Mouse (Mus musculus): Measurements from ENCODE around the gene Cacna1e. TPM values are rescaled to one million over a fixed set of nuclear protein-coding genes. Genes with fewer than 3 reads are reported as not detected.

The Cacna1e gene
- total RNA-seq, 2 experiments from 2014 or later = 0.14 to 0.26 TPM

DNA sequence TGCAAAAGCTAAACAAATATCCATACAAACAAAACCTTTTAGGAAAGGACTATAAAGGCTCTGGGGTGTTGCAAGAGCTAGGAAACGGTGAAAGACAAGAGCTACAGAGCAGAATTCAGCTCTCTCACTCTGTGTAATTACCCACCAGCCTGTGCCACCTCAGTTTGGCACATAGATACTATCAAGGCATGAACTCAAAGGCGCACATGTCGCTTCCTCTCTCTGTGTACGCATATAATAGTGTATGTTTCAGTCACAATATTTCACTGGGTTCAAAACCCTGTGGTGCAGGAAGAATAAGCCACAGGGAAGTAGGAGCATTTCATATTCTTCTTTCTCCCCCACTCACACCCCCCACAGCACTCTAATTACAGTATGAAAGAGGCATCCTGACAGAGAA, 380.3 kb downstream of the Cacna1e start:
- no peak for DNase-seq

DNA sequence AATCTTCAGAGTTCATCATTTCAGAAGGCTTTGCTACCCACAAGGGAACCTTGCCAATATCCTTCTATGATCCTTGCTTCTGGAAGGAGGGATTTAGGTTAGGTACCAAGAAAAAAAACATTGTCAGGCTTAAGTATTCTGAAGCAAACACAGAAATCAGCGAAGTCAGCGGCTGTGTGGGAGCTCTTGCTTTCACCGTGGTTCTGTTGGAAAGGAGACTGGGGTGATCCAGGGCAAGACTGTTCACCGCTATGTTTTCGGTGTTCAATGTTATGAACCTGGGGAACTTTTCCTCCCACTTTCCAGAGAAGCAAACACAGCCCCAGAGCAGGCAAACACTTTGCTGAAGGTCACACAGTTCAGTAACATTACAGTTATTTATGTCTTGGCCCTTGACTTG, 383.4 kb downstream of the Cacna1e start:
- no peak for DNase-seq

DNA sequence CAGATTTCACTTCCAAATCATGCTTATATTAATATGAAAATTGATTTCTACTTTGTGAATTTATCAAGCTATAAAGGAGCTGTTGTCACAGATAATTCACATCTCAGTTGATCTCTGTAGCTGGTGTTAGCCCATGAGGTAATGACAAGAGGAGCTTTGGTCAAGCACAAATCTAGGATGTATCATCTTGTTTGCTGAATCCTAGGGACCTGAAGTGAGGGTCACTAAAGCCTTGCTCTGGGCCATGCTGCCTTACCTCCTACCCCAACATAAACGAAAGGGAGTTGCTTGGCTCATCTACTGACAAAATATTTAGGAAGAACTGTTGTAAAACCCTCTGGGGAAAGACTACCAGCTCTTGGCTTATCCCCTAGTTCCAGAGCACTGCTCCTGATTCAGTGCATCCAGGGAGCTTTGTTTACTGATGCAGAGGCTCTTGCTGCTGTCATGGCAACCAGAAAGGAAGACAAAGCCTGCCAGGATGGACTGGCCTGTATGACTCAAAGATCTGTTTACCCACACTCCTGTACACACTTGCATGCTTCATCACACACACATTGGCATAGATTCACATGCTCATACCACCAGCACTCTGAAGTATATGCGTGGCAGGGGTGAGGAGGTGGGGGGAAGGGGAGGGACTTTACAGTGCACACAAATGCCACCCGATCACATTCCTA, 384.0 kb downstream of the Cacna1e start:
- no peak for DNase-seq

DNA sequence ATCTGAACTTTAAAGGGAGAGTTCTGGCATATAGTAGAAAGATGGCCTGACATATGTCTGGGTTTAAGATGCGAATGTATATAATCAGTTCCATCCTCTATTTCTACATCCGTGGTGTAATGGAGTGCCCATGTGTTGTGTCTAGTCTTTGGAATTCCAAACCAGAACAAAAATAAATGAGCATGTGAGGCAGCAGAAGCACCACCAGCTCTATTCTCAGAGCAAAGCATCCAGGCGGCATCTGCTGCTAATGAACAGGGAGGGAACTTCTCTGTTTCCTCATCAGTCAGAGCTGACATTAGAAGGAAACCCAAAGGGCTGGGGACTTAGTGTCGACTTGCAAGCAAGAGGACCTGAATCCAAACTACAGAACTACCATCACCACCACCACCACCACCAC, 385.5 kb downstream of the Cacna1e start:
- DNase-seq = no peak

DNA sequence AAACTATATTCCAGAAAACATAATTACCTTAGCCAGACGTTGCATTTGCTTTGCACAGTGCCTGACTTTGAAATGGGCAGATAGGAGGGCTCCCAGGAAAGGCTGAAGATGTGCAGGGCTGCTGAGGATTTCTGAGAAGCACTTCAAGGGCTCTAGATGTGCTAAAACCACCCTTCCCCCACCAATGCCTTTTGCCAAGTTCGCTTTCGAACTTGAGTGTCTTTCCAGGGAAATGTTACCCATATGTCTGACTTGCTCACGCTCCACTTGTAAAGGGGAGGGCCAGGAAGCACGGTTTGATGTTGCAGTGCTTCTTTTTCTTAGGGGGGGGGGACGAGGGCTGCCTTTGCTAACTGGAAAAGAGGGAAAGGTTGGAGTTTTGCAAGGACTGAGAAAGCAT, 393.2 kb downstream of the Cacna1e start:
- DNase-seq = no peak

DNA sequence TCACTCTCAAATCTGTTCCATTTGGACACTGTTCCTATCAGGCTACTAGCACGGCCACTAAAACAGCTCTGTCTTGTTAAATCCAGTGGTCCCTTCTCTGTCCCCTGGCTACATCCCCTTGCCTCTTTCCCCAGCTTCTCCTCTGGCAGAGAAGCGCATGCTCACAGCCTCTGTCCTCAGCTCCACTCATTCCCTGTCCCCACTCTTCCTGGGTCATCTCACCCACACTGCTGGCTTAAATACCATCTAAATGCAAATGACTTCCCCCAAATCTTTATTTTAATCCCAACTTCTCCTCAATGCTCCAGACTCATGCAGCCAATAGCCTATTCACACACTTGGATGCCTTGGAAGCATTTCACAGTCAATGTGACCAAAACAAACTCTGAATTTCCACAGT, 407.6 kb downstream of the Cacna1e start:
- DNase-seq = no peak

DNA sequence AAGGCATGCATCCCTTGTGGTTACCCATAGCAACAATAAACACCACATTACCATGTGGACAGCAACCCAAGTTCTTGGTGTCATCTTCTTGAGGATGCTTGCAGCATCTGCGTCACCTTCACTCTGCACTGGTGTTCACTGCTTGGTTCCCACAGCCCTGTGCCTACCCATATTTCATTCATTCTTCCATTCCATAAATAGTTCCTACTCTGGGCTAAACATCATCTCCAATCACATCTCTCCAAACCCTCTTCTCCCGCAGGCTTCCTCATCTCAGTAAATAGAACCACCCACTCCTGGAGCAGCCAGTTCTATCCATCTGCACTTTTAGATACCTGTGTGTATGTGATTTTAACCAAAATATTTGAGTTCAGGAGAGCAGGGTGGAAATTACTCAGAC, 408.6 kb downstream of the Cacna1e start:
- DNase-seq = no peak

DNA sequence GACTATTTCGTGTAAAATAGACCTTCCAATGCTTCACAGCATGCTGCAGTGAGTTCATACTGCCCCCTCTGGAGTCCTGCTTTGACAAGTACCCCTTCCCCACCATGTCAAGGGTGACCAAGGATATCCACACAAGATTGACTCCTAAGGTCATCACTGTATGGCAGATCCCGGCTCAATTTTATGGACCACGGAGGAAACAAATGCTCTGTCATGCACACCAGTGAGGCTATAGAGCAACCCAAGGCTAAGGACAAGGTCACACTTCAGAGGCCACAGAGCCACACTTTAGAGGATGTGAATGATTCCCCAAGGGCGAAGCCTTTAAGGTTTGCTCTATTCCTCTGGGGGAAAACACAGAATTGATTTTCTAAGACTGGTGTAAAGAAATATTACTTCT, 410.1 kb downstream of the Cacna1e start:
- DNase-seq = no peak

DNA sequence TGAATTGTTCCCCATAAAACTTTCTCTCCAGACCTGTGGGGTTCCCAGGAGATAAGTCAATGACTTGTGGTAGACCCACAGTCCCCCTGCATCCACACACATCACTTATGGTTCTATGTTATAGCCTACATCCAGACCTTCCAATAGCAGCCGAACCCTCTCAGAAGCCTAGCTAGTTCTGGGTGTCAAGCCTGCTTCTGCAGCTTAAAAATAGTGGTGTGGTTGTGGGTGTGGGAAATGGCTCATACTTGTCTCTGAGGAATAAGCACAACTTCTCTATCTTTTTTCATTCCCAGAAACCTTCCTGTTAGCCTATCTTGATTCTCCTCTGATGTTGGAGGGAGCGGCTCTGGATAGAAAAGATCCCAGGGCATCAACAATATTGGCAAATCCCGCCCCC, 417.0 kb downstream of the Cacna1e start:
- no peak for DNase-seq

DNA sequence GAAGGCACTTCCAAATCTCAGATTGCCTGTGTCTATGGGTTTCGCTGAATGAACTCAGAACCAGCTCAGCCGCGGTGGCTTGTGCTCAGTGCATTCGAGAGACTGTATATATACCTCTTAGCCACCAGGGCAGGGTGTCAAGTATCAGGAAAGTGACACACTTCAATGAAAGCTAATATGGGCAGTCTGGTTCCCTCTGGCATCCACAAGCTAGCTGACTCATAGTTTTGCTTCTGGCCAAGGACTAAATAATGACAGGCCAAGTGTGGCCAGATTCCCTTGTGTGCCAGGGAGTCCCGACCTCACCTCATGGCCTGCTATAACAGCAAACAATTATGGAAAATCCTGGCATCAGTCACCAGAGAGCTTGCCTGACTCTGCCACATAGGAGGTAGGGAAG, 422.8 kb downstream of the Cacna1e start:
- peak; percentile 15 for DNase-seq

DNA sequence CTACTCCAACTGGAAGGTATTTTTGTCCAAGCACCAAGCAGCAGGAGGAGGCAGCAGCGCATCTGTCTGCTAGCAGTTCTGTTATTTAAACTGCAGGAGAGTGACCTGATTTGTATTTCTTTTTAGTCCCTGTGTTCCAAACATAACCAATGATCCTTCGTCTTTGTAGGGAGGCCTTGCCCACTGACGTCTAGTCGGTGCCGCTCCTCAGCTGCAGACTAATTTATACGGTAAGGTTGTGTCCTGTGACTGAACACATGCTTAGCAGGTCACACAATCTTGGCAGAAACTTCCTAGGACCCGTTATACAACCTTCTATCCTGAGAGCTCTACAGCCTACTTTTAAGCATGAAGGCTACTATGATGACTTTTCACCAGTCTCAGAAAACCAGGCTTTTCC, 424.2 kb downstream of the Cacna1e start:
- DNase-seq = no peak

DNA sequence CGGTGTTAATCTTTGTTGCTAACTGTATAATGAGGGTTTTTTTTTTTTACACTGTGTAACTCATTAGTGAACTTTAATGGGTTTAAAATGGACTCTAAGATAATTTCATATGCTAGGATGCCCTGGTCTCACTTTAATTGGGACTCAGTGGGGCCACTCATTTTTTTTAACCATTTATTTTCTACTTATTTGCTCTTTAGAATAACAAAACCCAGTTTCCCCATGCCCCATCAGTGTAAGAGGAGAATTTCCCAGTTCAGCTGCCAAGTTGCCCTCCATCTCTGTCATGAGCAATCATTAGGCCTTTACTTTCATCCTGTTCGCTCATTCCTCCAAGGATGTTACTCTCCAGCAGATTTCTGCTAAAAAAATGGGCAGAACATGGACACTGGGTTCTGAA, 425.7 kb downstream of the Cacna1e start:
- DNase-seq = no peak

DNA sequence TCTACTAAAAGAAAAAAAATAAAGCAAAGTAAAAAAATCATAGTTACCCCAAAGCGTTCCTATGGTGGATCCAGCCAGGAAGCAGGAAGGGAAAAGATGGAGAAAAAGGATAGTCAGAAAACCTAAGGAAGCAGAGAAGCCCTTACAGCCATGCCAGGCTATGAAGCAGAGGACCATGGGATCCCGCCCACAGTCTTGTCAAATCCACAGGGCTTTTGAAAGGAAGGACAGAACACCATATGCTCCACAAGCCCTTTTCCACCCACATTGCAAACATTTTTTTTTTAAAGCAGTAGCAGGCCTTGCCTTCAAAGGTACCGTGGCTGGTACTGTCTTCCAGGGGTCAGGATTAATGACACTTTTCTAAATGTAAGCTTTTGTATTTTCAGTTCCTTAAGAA, 433.5 kb downstream of the Cacna1e start:
- no peak for DNase-seq

DNA sequence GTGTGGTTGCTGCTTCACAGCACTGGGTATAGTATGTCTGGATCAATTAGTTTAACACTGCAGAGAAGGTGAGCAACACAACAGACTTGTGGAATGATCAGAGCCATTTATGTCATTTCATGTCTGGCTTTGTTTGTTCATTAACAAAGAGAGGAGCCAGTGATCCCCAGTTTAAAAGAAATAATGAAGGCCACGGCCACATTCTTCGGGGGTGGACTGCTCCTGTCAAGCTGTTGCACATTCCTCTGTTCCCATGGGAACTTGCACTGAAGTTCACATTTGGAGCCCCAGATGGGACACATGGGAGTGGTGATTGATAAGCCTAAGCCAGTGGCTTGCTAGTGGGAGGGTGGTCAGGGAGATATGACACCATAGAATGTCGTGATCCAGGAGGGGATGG, 437.8 kb downstream of the Cacna1e start:
- DNase-seq = no peak

DNA sequence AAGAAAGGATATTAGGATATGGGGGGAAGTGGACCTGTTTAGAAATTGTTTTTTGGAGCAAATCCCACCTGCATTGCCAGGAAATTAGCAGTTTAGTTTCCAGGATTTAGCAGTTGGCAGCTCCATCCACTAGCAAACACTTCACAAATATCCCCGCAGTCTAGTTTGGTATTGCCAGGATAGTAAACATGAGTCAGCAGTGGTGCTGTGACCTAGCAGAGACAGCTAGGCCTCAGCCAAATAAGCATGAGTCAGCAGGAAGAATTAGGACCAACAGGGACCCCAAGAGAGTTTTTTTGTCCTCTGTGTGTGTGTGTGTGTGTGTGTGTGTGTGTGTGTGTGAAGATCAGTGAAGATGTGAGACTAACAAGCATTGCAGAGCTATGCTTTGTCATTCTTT, 450.8 kb downstream of the Cacna1e start:
- no peak for DNase-seq

DNA sequence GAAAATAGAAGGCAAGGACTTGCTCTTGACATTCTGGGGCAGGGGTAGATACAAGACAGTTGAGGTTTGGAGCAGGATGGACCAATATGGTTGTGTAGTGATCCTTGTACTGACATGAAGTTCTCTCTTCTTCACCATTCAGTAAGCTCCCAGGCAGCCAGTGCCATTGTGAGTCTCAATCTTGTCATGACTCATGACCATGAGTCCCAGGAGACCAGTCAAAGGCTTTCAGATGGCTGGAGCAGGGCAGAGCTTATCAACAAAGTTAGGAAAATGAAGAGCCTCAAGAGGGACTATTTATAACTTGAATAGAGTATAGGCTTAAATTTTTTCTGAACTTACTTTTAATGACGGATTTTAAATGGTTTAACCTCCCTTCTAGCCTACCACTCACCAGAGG, 451.2 kb downstream of the Cacna1e start:
- DNase-seq = no peak

DNA sequence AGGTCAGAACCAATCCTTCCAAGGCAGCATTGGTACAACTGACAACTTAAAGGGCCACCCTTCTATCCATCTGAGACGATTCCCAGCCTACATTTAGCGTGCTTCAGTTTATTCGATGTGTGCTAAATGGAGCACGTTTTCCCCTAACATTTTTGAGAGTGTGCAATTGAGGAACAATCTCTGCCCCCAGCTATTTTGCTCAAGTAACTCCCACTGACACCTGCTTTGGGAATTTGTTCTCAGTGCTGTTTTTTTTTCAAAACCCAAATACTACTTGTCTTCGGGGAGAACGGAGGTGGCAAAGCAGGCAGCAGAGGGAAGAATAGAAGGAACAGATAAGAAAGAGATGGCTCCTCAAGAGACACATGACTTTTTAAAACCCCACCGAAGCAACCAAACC, 456.0 kb downstream of the Cacna1e start:
- no peak for DNase-seq

DNA sequence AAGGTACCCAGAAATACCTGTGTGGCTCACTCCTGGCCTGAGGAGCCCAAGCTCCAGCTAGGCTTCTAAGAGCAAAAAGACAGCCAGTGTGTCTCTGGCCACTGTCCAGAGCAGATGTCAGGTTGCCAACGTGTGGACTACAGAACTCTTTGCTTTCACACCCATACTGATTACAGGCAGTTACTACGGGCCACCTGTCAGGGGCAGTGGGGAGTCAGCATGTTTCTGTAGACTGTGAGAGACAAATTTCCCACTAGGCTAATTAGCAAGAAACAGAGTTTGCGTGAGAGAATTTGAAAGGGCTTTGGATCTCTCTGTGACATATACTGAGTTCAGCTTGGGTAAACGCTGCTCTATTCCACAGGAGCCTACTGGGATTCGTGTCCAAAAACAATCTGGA, 466.0 kb downstream of the Cacna1e start:
- peak; percentile 24 for DNase-seq

DNA sequence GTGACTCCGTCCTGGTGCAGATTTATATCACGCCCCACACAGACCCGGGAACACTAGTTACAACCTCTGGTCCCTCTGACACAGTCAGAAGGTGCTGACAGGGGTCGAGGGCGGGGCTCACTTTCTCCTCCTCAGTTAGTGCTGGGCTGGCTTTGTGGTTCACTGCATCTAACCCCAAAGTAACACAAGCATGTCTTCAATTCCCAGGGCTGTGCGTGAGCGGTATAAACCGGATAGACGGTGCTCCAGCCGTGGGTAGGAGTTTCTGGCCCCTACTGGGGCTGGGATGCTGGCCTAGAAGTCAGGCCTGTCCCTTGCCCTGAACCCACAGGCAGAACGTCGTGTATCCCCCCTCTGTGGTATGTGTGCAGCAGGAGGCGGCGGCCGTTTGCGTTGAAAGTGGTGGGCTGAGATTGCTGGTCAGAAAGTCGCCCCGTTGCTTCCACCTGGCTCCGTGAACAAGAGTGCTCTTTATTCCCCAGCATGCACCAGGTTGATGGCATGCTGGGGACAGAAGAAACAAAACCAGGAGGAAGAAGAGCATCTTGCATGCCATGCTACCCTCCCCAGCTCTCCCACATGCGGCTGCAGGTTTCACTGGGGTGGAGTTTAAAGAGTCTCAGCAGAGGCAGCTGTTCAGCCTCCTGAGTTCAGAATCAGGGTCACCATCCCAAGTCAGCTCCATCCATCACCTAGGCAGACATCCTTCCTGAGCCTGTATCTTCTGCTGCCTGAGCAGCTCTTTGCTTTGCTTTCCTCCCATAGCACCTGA, 467.7 kb downstream of the Cacna1e start:
- DNase-seq = no peak

DNA sequence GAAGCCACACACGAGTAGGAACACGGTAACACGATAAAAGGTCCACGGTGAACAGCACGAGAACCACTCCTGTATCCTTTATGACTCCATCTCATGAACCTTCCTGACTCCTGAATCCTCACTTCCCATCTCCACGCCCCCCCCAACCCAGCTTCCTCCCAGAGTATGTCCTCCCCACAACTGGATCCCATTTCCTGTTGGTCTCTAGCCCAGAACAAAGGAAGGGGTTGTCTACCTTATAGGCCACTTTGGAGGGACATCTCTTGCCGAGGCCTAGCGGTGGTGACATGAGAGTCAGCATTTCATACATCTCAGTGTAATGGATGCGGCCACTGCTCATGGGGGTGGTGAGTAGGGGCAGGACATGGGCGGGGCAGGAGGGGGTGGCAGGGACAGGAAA, 468.5 kb downstream of the Cacna1e start:
- no peak for DNase-seq

DNA sequence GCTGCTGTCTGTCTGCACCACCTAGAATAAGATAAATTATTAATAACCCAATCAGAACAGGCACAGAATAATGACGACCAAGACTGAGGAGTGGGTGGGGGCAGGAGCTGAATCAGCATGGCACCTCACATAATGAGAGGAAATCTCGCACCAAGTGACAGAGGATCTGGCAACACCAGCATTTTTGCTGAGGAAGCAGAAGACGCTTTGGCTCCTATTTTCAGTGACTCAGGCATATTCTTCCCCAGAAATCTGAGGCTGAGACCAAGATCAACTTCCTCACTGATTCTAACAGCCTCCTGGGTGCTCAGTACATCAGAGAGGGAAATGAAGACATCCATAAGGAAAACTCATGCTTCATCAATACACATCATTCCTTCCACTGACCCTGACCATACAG, 471.2 kb downstream of the Cacna1e start:
- no peak for DNase-seq

DNA sequence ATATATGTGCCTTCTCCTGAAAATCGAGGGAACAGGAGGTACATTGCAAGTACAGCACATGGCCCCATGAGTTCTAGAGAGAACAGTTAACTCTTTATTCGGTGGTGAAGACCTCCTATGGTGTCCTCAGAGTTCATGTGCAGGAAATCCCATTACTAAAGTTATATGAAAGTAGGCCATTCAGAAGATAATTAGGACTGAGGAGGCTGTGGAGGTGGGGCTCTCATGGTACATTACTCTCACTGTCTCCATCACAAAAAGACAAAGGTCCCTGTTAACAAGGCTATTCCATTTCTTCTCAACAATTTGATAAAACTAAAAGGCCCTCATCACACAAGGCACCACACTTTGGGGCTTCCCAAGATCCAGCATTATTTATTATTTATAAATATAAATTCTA, 475.2 kb downstream of the Cacna1e start:
- DNase-seq = no peak

DNA sequence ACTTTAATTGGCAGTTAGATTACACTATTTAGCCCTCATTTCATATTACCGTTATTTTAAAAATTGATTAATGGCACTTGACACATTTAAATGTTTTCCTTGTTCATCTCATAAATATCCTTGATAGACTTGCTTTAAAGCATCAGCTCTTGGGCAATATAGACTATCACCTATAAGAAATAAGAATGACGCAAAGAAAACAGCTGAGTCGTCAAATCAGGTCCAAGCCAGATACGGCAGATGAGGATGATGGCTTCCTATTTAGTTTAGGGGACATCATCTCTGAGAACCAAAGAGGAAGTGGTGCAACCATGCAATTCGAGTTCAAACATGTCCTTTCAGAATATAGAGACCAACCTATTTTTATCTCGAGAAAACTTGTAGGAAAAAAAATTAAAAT, 492.3 kb downstream of the Cacna1e start:
- DNase-seq = no peak
